Mouse (Mus musculus): ENCODE results near the gene Prpf18.
"Not testable (repeated sequence)": the region's sequence is repeated elsewhere in the genome, so short reads cannot be mapped to it uniquely, and the experiment has no call there.

Gene Prpf18

GRCm38 (mm10) chr2:4614276-4614929 is 37.5 kb downstream of the Prpf18 start:
- DNase-seq (ENCODE audit: low read depth): not testable (repeated sequence)

- no peak for DNase-seq (ENCODE audit: low read depth)
These were observed 40.2 kb downstream of the Prpf18 start for GRCm38 (mm10) chr2:4611704-4612103.

DNA sequence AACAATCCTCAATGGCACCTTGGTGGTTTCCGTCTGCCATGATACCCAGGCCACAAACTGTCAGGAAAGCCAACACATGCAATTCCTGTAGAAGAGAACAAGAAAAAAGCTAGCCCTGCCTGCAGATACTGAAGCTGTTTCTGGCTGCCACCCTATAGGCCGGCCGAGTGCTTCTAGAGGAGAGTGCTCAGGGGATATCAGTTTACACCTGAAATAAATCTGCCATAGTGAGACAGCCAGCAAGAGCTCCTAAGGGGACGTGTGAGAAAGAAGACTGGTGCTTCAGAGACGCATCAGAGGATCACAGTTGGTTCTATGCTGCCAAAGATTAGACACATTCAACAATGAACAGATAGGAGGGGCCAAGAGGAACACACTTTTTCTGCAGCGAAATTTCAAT is 40.6 kb downstream of the Prpf18 start:
- no peak for DNase-seq (ENCODE audit: low read depth)

GRCm38 (mm10) chr2:4609433-4609832 is 42.5 kb downstream of the Prpf18 start:
- DNase-seq (ENCODE audit: low read depth): no peak

GRCm38 (mm10) chr2:4608253-4608652 is 43.7 kb downstream of the Prpf18 start:
- DNase-seq (ENCODE audit: low read depth): no peak

GRCm38 (mm10) chr2:4606559-4606958 is 45.4 kb downstream of the Prpf18 start:
- no peak for DNase-seq (ENCODE audit: low read depth)

DNA sequence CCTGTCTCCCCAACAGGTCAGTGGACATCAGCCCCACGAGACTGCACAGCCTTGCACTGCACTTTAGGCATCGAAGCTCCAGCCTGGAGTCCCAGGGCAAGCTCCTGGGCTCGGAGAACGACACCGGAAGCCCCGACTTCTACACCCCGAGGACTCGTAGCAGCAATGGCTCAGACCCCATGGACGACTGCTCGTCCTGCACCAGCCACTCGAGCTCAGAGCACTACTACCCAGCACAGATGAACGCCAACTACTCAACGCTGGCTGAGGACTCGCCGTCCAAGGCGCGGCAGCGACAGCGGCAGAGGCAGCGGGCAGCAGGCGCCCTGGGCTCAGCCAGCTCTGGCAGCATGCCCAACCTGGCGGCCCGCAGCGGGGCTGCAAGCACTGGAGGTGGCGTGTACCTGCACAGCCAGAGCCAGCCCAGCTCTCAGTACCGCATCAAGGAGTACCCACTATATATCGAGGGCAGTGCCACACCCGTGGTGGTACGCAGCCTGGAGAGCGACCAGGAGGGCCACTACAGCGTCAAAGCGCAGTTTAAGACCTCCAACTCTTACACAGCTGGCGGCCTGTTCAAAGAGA is 48.5 kb downstream of the Prpf18 start:
- DNase-seq (ENCODE audit: low read depth): no peak

DNA sequence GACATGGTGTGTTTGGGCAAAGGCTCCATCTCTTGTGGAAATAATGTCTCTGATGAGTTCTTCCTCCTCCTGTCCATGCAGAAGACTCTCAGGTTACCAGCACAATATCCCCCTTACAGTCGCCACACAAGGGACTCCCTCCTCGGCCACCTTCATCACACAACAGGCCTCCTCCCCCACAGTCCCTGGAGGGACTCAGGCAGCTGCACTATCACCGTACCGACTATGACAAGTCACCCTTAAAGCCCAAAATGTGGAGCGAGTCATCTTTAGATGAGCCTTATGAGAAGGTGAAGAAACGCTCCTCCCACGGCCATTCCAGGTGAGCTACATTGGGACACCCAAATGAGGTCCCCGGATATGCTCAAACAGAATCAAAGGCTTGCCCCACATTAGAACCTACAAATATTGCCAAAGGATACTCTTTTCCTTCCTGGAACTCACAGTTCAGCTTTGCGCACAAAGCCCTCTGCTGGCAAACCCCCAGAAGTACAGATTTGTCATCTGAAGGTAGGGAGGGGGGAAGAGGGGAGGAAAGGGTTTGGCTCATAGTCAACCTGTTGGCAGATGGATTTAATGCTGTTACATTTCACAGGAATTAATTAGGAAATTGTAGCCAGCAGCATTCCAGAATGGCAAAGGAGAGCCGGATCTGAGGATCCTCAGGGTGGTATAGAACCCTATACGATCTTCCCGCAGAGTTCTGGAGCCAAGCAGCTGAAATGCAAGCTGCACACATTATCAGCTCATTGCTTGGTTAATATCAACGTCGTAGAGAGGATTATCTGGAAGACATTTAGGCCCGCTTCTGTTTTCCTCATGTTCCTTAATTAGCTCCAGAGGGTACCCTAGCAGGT is 50.7 kb downstream of the Prpf18 start:
- DNase-seq (ENCODE audit: low read depth): peak; percentile 52

DNA sequence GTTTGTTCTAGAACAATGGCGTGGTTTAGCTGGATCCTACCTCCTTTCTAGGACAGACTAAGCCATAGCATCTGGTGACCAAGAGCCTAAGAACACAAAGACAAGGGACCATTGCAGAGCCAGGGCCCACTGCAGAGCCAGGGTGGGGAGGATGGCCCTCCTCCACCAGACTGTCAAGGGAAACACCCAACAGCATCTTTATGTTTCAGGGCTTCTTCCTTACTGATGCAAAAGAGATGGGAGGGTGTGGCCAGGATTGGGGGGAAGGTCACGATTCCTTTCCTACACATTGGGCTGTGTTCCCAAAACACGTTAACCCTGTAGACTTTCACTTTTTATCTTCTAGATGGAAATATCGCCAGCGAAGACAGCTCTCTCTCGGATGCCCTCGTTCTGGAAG is 54.9 kb downstream of the Prpf18 start:
- DNase-seq (ENCODE audit: low read depth): no peak

DNA sequence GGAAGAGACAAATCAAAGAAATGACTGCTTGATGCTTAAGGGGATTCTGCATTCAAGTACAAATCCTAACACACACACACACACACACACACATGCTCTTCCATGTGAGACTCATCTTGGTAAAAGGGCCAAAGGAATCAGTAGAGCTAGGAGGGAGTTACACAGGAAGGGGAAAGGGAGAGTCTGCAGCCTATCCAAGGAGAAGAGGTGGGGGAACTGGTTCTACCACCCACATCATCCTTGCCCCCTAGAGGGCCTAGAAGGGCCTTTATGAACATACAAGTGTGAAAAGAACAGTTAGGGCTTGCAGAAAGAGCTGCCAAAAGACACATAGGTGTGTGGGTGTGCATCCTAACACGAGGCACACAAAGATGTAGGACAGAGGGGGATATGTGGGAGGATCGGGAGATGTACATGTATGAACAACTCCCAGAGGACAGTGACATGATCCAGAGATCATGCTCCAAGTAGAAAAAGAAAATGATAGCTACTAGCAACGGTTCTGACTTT is 58.0 kb downstream of the Prpf18 start:
- no peak for DNase-seq (ENCODE audit: low read depth)

GRCm38 (mm10) chr2:4593433-4593832 is 58.5 kb downstream of the Prpf18 start:
- DNase-seq (ENCODE audit: low read depth): no peak

DNA sequence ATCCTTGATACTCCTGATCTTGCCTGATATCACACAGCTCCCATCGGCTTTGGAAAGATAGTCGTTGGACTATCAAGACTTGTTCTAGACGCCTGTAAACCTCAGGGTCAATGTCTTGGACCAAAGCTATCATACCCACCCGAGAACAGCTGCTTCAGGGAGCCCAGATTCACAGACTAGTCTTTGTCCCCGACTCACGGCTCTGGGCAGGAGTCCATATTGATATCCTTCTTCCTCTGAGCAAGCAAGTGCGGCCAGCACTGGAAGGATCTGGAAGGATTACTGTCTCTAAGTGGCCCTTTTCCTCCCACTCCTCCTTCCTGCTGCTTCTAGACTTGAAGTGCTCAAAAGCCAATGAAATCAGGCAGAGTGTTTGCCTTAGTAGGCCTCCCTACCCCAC is 59.2 kb downstream of the Prpf18 start:
- DNase-seq (ENCODE audit: low read depth): no peak

GRCm38 (mm10) chr2:4591647-4592046 is 60.3 kb downstream of the Prpf18 start:
- no peak for DNase-seq (ENCODE audit: low read depth)

- no peak for DNase-seq (ENCODE audit: low read depth)
These were observed 64.1 kb downstream of the Prpf18 start for GRCm38 (mm10) chr2:4587685-4588409.

DNA sequence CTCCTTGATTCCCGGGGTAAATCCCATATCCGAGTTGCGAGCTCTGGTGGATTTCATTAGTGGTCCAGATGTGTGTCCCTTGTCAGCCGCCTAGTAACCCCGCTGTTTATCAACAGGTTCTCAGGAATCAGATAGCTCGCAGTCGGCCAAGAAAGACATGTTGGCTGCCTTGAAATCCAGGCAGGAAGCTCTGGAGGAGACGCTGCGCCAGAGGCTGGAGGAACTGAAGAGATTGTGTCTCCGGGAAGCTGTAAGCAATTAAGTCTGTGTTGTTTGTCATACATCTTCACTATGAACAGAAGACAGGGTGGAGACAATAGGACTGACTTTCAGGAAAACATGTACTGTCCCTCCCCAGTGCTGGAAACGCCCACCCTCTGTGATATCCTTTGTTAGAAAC is 65.7 kb downstream of the Prpf18 start:
- no peak for DNase-seq (ENCODE audit: low read depth)

DNA sequence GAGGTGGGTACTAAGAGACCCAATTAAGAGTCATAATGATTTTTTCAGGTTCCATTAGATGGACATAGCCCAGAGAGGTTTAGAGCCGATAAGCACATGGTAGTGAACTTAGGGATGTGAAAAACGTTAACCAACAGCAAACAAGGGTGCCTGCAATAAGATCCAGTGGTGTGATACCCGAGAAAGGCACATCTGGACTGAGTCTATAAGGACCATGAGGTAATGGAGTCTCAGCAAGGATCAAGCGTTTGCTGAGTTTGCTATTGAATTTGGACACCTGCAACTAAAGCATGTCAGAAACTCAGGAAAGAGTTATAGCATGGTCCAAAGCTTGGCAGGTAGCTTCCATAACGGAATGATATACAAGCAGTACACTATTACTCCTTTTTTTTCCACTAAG is 67.7 kb downstream of the Prpf18 start:
- DNase-seq (ENCODE audit: low read depth): no peak

GRCm38 (mm10) chr2:4582930-4583329 is 69.0 kb downstream of the Prpf18 start:
- DNase-seq (ENCODE audit: low read depth): no peak

GRCm38 (mm10) chr2:4580666-4581065 is 71.2 kb downstream of the Prpf18 start:
- peak; percentile 34 for DNase-seq (ENCODE audit: low read depth)

- no peak for DNase-seq (ENCODE audit: low read depth)
These were observed 72.4 kb downstream of the Prpf18 start for GRCm38 (mm10) chr2:4579357-4580068.

- no peak for DNase-seq (ENCODE audit: low read depth)
These were observed 73.6 kb downstream of the Prpf18 start for GRCm38 (mm10) chr2:4578291-4578690.

DNA sequence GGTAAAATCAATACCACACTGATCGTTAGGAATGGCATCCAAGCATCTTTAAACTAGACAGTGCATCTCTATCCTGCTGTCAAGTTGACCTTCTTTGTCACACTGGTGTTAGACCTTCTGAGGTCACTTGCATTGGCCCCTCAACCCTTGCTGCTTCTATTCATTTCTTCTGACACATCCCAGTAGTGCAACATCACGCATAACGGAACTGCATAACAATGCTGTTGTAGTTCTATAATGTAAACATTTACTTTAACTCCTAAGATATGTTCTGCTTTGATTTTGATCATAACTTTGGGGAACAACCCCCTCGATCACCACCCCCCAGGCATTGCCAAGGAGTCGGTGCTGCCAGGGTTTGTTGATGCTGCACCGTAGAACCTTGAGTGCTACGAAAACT is 75.9 kb downstream of the Prpf18 start:
- no peak for DNase-seq (ENCODE audit: low read depth)

- no peak for DNase-seq (ENCODE audit: low read depth)
These were observed 76.8 kb downstream of the Prpf18 start for GRCm38 (mm10) chr2:4575163-4575562.

Measured in naive thymus-derived CD4-positive, alpha-beta T cell, adult 2 months (primary cell).